8 mouse cellular contexts compared by ENCODE assay signal in the genomic region with DNA sequence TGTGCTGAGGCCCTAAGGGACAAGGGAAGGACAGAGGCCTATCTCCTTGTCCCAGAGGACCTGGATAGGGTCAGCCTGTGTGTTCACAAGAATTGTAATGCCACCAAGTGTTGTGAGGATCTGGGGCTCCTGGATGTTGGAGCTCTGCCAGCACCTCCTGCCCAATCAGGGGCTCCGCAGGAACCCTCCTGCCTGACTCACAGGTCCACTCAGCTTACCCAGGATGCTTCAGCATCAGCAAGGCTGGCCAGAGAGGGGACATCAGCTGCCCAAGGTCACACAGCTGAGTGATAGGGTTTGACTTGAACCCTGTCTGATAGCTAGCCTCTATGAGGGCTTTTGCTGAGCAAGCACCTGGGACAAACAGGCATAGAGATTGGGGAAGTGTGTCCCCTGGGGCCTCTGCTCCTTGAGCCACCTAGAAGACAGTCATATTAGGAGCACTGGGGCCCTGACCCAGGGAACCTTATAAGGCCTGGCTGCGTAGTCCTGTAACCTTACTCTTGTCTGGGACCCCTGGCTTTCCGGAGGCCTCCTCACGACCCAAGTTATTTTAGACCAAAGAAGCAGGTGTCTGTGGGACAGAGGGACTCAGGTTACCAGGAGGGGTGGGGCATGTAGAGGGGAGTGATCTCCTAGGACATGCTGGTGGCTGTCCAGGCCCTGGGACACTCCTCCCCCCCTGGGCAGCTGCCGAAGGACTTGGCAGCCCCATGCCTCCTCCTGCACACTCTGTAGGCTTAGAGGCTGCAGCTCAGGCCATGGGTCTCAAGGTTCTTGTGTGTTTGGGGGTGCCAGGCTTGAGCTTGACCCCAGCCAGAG. TPM values are rescaled to one million over a fixed set of nuclear protein-coding genes. Genes with fewer than 3 reads are reported as not detected.
DNase-seq lines count a peak whose midpoint lies in the region; ATAC-seq lines count a peak whose summit lies in the region.

No protein-coding gene starts in this region.

- no peak for DNase-seq in neural tube, embryonic 11.5 days (ENCODE audit: low spot score)
- no peak for DNase-seq in neural tube, embryonic 10.5 days (ENCODE audit: extremely low spot score, low spot score)
- DNase-seq in layer of hippocampus, postnatal 10 days (ENCODE audit: low spot score in 2 of 2) = peak; percentile 53 to 63
- DNase-seq in urinary bladder, adult 18-20 months (ENCODE audit: low spot score in 2 of 2) = no peak
- DNase-seq in thymus, postnatal 14 days = no peak

- H3K4me1 ChIP-seq in neural tube, embryonic 11.5 days (ENCODE audit: control insufficient read depth, insufficient read depth, low read length) = peaks cover 34% of the 10 kb centered on the region
- H3K4me1 ChIP-seq in embryonic facial prominence, embryonic 13.5 days = peaks cover 67% of the 10 kb centered on the region
- peaks cover 55 to 57% of the 10 kb centered on the region in 2 experiments for H3K4me1 ChIP-seq in heart, embryonic 14.5 days (ENCODE audit: control insufficient read depth in 2 of 2, insufficient read depth in 2 of 2, low read length in 2 of 2)
- peaks cover 49% of the 10 kb centered on the region for H3K4me1 ChIP-seq in neural tube, embryonic 12.5 days

- 58% methylated on average over 5 of the region's 5 CpGs for WGBS in neural tube, embryonic 11.5 days
- WGBS in embryonic facial prominence, embryonic 13.5 days = 32% methylated on average over 5 of the region's 5 CpGs
- 11% methylated on average over 5 of the region's 5 CpGs for WGBS in heart, embryonic 14.5 days
- WGBS in neural tube, embryonic 12.5 days = 53% methylated on average over 5 of the region's 5 CpGs

- peak overlapping the region; percentile 40; the same call in 1 of the 2 replicates for H3K4me2 ChIP-seq in neural tube, embryonic 11.5 days (ENCODE audit: low read depth)
- H3K4me2 ChIP-seq in embryonic facial prominence, embryonic 13.5 days = peak overlapping the region; percentile 61
- peak overlapping the region; percentile 85 for H3K4me2 ChIP-seq in heart, embryonic 14.5 days (ENCODE audit: low read length)
- peak overlapping the region; percentile 62 for H3K4me2 ChIP-seq in neural tube, embryonic 12.5 days (replicated peaks)

- no peaks in the 10 kb centered on the region for H3K36me3 ChIP-seq in neural tube, embryonic 11.5 days (ENCODE audit: control insufficient read depth, insufficient read depth, low read length)
- H3K36me3 ChIP-seq in embryonic facial prominence, embryonic 13.5 days = no peaks in the 10 kb centered on the region
- H3K36me3 ChIP-seq in heart, embryonic 14.5 days (ENCODE audit: control insufficient read depth, insufficient read depth, low read length) = peaks cover 16% of the 10 kb centered on the region
- H3K36me3 ChIP-seq in neural tube, embryonic 12.5 days = no peaks in the 10 kb centered on the region

- H3K27ac ChIP-seq in neural tube, embryonic 11.5 days (ENCODE audit: low read depth, low read length) = peak overlapping the region; percentile 58
- peak overlapping the region; percentile 75 for H3K27ac ChIP-seq in embryonic facial prominence, embryonic 13.5 days
- H3K27ac ChIP-seq in heart, embryonic 14.5 days (replicated peaks in 1 of 2; ENCODE audit: control insufficient read depth in 1 of 2, insufficient read depth in 1 of 2, low read depth in 2 of 2, low read length in 2 of 2) = peak overlapping the region; percentile 99
- peak overlapping the region; percentile 74 for H3K27ac ChIP-seq in neural tube, embryonic 12.5 days

- peak overlapping the region; percentile 20; the same call in 1 of the 2 replicates for H3K9ac ChIP-seq in neural tube, embryonic 11.5 days (ENCODE audit: low read length)
- H3K9ac ChIP-seq in embryonic facial prominence, embryonic 13.5 days = peak overlapping the region; percentile 66; the same call in 1 of the 2 replicates
- H3K9ac ChIP-seq in heart, embryonic 14.5 days (ENCODE audit: low read length) = peak overlapping the region; percentile 93
- peak overlapping the region; percentile 41 for H3K9ac ChIP-seq in neural tube, embryonic 12.5 days

- peak; percentile 5; the same call in 1 of the 2 replicates for ATAC-seq in neural tube, embryonic 11.5 days (ENCODE audit: insufficient read depth, low FRiP score, low TSS enrichment)
- ATAC-seq in embryonic facial prominence, embryonic 13.5 days (ENCODE audit: insufficient number of reproducible peaks, insufficient read depth, low FRiP score, low TSS enrichment, low read depth) = no peak
- peak; percentile 40; the same call in 1 of the 2 replicates for ATAC-seq in heart, embryonic 14.5 days (ENCODE audit: insufficient number of reproducible peaks, insufficient read depth, low FRiP score, low read depth)
- ATAC-seq in neural tube, embryonic 12.5 days (ENCODE audit: low FRiP score, low read depth) = no peak

- no peaks in the 10 kb centered on the region for H3K27me3 ChIP-seq in neural tube, embryonic 11.5 days (ENCODE audit: control insufficient read depth, insufficient read depth, low read length)
- no peaks in the 10 kb centered on the region for H3K27me3 ChIP-seq in embryonic facial prominence, embryonic 13.5 days
- no peaks in the 10 kb centered on the region for H3K27me3 ChIP-seq in heart, embryonic 14.5 days (ENCODE audit: control insufficient read depth, insufficient read depth, low read length)
- no peaks in the 10 kb centered on the region for H3K27me3 ChIP-seq in neural tube, embryonic 12.5 days (replicated peaks)

- H3K4me3 ChIP-seq in neural tube, embryonic 11.5 days (ENCODE audit: low read depth, low read length) = 0 out of 2 replicates have a peak overlapping the region, but pooled peaks have one; percentile 6
- 0 out of 2 replicates have a peak overlapping the region, but pooled peaks have one; percentile 27 for H3K4me3 ChIP-seq in embryonic facial prominence, embryonic 13.5 days
- H3K4me3 ChIP-seq in heart, embryonic 14.5 days (ENCODE audit: control insufficient read depth in 1 of 2, insufficient read depth in 1 of 2, low read depth in 1 of 2, low read length in 2 of 2) = peak overlapping the region; percentile 47 to 50
- H3K4me3 ChIP-seq in neural tube, embryonic 12.5 days = peak overlapping the region; percentile 16; the same call in 1 of the 2 replicates

- no peaks in the 10 kb centered on the region for H3K9me3 ChIP-seq in neural tube, embryonic 11.5 days (ENCODE audit: control insufficient read depth, low read length)
- H3K9me3 ChIP-seq in embryonic facial prominence, embryonic 13.5 days = no peaks in the 10 kb centered on the region
- no peaks in the 10 kb centered on the region for H3K9me3 ChIP-seq in heart, embryonic 14.5 days (ENCODE audit: control insufficient read depth, low read length)
- no peaks in the 10 kb centered on the region for H3K9me3 ChIP-seq in neural tube, embryonic 12.5 days

RNA-seq across cellular contexts. Expression of a gene that starts 4.5 kb away (rescaled TPM):
- 33.0 and 33.8 TPM in 2 replicates for polyA plus RNA-seq in neural tube, embryonic 11.5 days (2014; fragmentation: Nextera tagmentation; extraction: Ambion mirVana)
- 20.7 and 27.3 TPM in 2 replicates for polyA plus RNA-seq in embryonic facial prominence, embryonic 13.5 days (2015; fragmentation: Nextera tagmentation; extraction: Ambion mirVana)
- polyA plus RNA-seq in heart, embryonic 14.5 days (2014; fragmentation: Nextera tagmentation; extraction: Ambion mirVana) = 336 and 355 TPM in 2 replicates
- total RNA-seq in layer of hippocampus, postnatal 10 days (2021) = 100 to 1,000 TPM; 109 TPM
- polyA plus RNA-seq in neural tube, embryonic 12.5 days (2016; fragmentation: Nextera tagmentation; extraction: Ambion mirVana) = 46.6 and 50.4 TPM in 2 replicates

RNA-seq across cellular contexts. Expression of a gene that starts 20.3 kb away (rescaled TPM):
- 24.5 and 26.8 TPM in 2 replicates for polyA plus RNA-seq in neural tube, embryonic 11.5 days (2014; fragmentation: Nextera tagmentation; extraction: Ambion mirVana)
- polyA plus RNA-seq in embryonic facial prominence, embryonic 13.5 days (2015; fragmentation: Nextera tagmentation; extraction: Ambion mirVana) = 49.1 and 50.2 TPM in 2 replicates
- 146 and 148 TPM in 2 replicates for polyA plus RNA-seq in heart, embryonic 14.5 days (2014; fragmentation: Nextera tagmentation; extraction: Ambion mirVana)
- total RNA-seq in layer of hippocampus, postnatal 10 days (2021) = 10 to 100 TPM; 25.9 to 28.2 TPM
- polyA plus RNA-seq in neural tube, embryonic 12.5 days (2016; fragmentation: Nextera tagmentation; extraction: Ambion mirVana) = 28.8 and 33.0 TPM in 2 replicates

RNA-seq across cellular contexts. Expression of a gene that starts 26.6 kb away (rescaled TPM):
- polyA plus RNA-seq in neural tube, embryonic 11.5 days (2014; fragmentation: Nextera tagmentation; extraction: Ambion mirVana) = 4.8 and 5.1 TPM in 2 replicates
- 29.9 and 35.1 TPM in 2 replicates for polyA plus RNA-seq in embryonic facial prominence, embryonic 13.5 days (2015; fragmentation: Nextera tagmentation; extraction: Ambion mirVana)
- 11.0 and 12.2 TPM in 2 replicates for polyA plus RNA-seq in heart, embryonic 14.5 days (2014; fragmentation: Nextera tagmentation; extraction: Ambion mirVana)
- 100 to 1,000 TPM in 1 of 2 experiments, 10 to 100 TPM in 1; 99.1 to 104 TPM for total RNA-seq in layer of hippocampus, postnatal 10 days (2021)
- polyA plus RNA-seq in neural tube, embryonic 12.5 days (2016; fragmentation: Nextera tagmentation; extraction: Ambion mirVana) = 10.1 and 11.5 TPM in 2 replicates

RNA-seq across cellular contexts. Expression of a gene that starts 39.2 kb away (rescaled TPM):
- 20.9 and 21.8 TPM in 2 replicates for polyA plus RNA-seq in neural tube, embryonic 11.5 days (2014; fragmentation: Nextera tagmentation; extraction: Ambion mirVana)
- polyA plus RNA-seq in embryonic facial prominence, embryonic 13.5 days (2015; fragmentation: Nextera tagmentation; extraction: Ambion mirVana) = 33.1 and 34.7 TPM in 2 replicates
- polyA plus RNA-seq in heart, embryonic 14.5 days (2014; fragmentation: Nextera tagmentation; extraction: Ambion mirVana) = 33.4 and 35.7 TPM in 2 replicates
- 10 to 100 TPM; 41.9 to 47.1 TPM for total RNA-seq in layer of hippocampus, postnatal 10 days (2021)
- 20.4 and 21.4 TPM in 2 replicates for polyA plus RNA-seq in neural tube, embryonic 12.5 days (2016; fragmentation: Nextera tagmentation; extraction: Ambion mirVana)

RNA-seq across cellular contexts. Expression of a gene that starts 50.6 kb away (rescaled TPM):
- 0.25 and 0.58 TPM in 2 replicates for polyA plus RNA-seq in neural tube, embryonic 11.5 days (2014; fragmentation: Nextera tagmentation; extraction: Ambion mirVana)
- polyA plus RNA-seq in embryonic facial prominence, embryonic 13.5 days (2015; fragmentation: Nextera tagmentation; extraction: Ambion mirVana) = 0.18 TPM in 1 of 2 replicates, not detected in the other
- 0.13 TPM in 1 of 2 replicates, not detected in the other for polyA plus RNA-seq in heart, embryonic 14.5 days (2014; fragmentation: Nextera tagmentation; extraction: Ambion mirVana)
- total RNA-seq in layer of hippocampus, postnatal 10 days (2021) = under 1 TPM; 0.45 to 0.64 TPM
- polyA plus RNA-seq in neural tube, embryonic 12.5 days (2016; fragmentation: Nextera tagmentation; extraction: Ambion mirVana) = 0.25 and 0.69 TPM in 2 replicates

Comparison
In these comparisons a context has a peak if more than half of its experiments do, and no peak if none do; other contexts are left out.
1. ATAC-seq: peak in neural tube, embryonic 11.5 days (single experiment) and heart, embryonic 14.5 days (single experiment); none in embryonic facial prominence, embryonic 13.5 days (single experiment) and neural tube, embryonic 12.5 days (single experiment).
2. DNase-seq: peak in layer of hippocampus, postnatal 10 days (2 of 2); none in neural tube, embryonic 11.5 days (single experiment), neural tube, embryonic 10.5 days (single experiment), urinary bladder, adult 18-20 months (0 of 2) and thymus, postnatal 14 days (single experiment).
3. H3K9ac ChIP-seq: peak in every context shown above with its lines; median percentile 93 in heart, embryonic 14.5 days; 66 in embryonic facial prominence, embryonic 13.5 days; 41 in neural tube, embryonic 12.5 days; 20 in neural tube, embryonic 11.5 days.
4. Peak in every context shown above with its lines, with median percentiles within 50 percentile points of each other: H3K27ac ChIP-seq, H3K4me2 ChIP-seq and H3K4me3 ChIP-seq.